Comparison of ENCODE assay signal across 11 mouse cellular contexts in the genomic region with DNA sequence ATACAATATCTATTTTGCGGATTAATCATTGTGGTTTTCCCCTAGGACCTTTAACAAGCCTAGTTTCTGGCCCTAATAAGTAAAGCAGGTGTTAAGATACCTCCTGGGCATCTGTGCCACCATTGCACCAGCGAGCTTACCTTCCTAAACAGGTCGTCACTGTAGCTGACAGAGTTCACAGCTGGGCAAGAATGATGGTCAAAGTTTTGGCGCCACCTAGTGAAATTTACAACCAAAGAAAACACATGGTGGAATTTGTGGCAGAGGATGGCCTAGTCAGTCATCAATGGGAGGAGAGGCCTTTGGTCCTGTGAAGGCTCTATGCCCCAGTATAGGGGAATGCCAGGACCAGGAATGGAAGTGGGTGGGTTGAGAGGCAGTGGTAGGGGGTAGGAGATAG. TPM values are rescaled to one million over a fixed set of nuclear protein-coding genes. Genes with fewer than 3 reads are reported as not detected.
DNase-seq lines count a peak whose midpoint lies in the region; ATAC-seq and TF ChIP-seq lines count a peak whose summit lies in the region.
"Had no signal": no experiment of that assay in that cellular context is flagged by ENCODE, and none has a peak within 500 bp of the region (broad histone marks: within the 10 kb centered on the region; RNA-seq: fewer than 3 reads in every experiment).

No protein-coding gene starts in this region.

- no peak for TF ChIP-seq POLR2A in spleen, adult 2 months (IDR thresholded peaks at IDR 0.05; ENCODE audit: low read depth, low read length)
- no peak for TF ChIP-seq POLR2A in cerebellum, adult 2 months (IDR thresholded peaks at IDR 0.05; ENCODE audit: borderline replicate concordance, insufficient read depth, low read length)

- TF ChIP-seq CTCF in spleen, adult 2 months (IDR thresholded peaks at IDR 0.05; ENCODE audit: extremely low read depth, insufficient read depth, insufficient read length, insufficient replicate concordance) = peak; percentile 34; the same call in 1 of the 2 replicates
- TF ChIP-seq CTCF in lung, postnatal 0 days (IDR thresholded peaks at IDR 0.05) = peak; percentile 38
- no peak for TF ChIP-seq CTCF in cerebellum, adult 2 months (IDR thresholded peaks at IDR 0.05; ENCODE audit: borderline replicate concordance, insufficient read depth, low read depth, low read length)

- no peak for TF ChIP-seq EP300 in lung, postnatal 0 days (IDR thresholded peaks at IDR 0.05)

- DNase-seq in forebrain, embryonic 14.5 days (ENCODE audit: low spot score) = peak; percentile 6
- no peak for DNase-seq in forebrain, embryonic 11.5 days (ENCODE audit: low spot score)
- peak; percentile 42 to 47 for DNase-seq in spleen, adult 2 months (ENCODE audit: low read depth in 1 of 2, low spot score in 2 of 2)
- DNase-seq in spleen, adult 12 weeks (ENCODE audit: low spot score) = no peak
- no peak for DNase-seq in lung, postnatal 0 days (ENCODE audit: low spot score)
- no peak for DNase-seq in left cerebral cortex, postnatal 10 days (ENCODE audit: extremely low spot score in 1 of 2, low spot score in 2 of 2)
- no peak for DNase-seq in gastrocnemius, postnatal 14 days
- DNase-seq in cerebellum, adult 2 months = no peak

- WGBS in forebrain, embryonic 14.5 days = 51% methylated on average over 4 of the region's 4 CpGs
- WGBS in forebrain, embryonic 11.5 days = 56% methylated on average over 4 of the region's 4 CpGs
- WGBS in spleen, adult 2 months = 55% methylated on average over 4 of the region's 4 CpGs
- WGBS in lung, postnatal 0 days = 49% methylated on average over 4 of the region's 4 CpGs
- 50% methylated on average over 4 of the region's 4 CpGs for WGBS in cerebellum, adult 2 months

- no peak overlapping the region for H3K4me3 ChIP-seq in forebrain, embryonic 14.5 days (ENCODE audit: low read depth, low read length)
- no peak overlapping the region for H3K4me3 ChIP-seq in forebrain, embryonic 11.5 days (ENCODE audit: low read depth, low read length)
- H3K4me3 ChIP-seq in spleen, adult 2 months (ENCODE audit: extremely low read depth, insufficient read depth, insufficient read length) = no peak overlapping the region
- no peak overlapping the region for H3K4me3 ChIP-seq in lung, postnatal 0 days (ENCODE audit: low read depth, low read length)
- H3K4me3 ChIP-seq in cerebellum, adult 2 months (replicated peaks; ENCODE audit: insufficient read depth, low read depth, low read length) = no peak overlapping the region
- H3K4me3 ChIP-seq: megakaryocyte, embryonic 14.5 days had no signal

- H3K27me3 ChIP-seq in forebrain, embryonic 14.5 days (replicated peaks; ENCODE audit: control insufficient read depth, insufficient read depth, low read length) = no peaks in the 10 kb centered on the region
- H3K27me3 ChIP-seq in forebrain, embryonic 11.5 days (ENCODE audit: control insufficient read depth, insufficient read depth, low read length) = no peaks in the 10 kb centered on the region
- no peaks in the 10 kb centered on the region for H3K27me3 ChIP-seq in spleen, adult 2 months (ENCODE audit: control insufficient read depth, insufficient read depth, low read length)
- H3K27me3 ChIP-seq in lung, postnatal 0 days (replicated peaks; ENCODE audit: insufficient read depth, low read length) = no peaks in the 10 kb centered on the region
- no peaks in the 10 kb centered on the region for H3K27me3 ChIP-seq in cerebellum, adult 2 months (ENCODE audit: control insufficient read depth, insufficient read depth, low read length)
- H3K27me3 ChIP-seq: megakaryocyte, embryonic 14.5 days had no signal

- intact Hi-C loops in left cerebral cortex, postnatal 10 days (cut with DNase I) = no loop called here
- intact Hi-C loops in gastrocnemius, postnatal 14 days (cut with DNase I; ENCODE audit: low total_unique reads) = no loop called here

- H3K9me3 ChIP-seq in forebrain, embryonic 14.5 days (replicated peaks; ENCODE audit: control insufficient read depth, low read length) = no peaks in the 10 kb centered on the region
- no peaks in the 10 kb centered on the region for H3K9me3 ChIP-seq in forebrain, embryonic 11.5 days (ENCODE audit: control insufficient read depth, low read length)
- H3K9me3 ChIP-seq in lung, postnatal 0 days (ENCODE audit: low read length) = no peaks in the 10 kb centered on the region
- H3K9me3 ChIP-seq: megakaryocyte, embryonic 14.5 days had no signal

- no peak overlapping the region for H3K4me2 ChIP-seq in forebrain, embryonic 14.5 days (ENCODE audit: low read length)
- no peak overlapping the region for H3K4me2 ChIP-seq in forebrain, embryonic 11.5 days (ENCODE audit: low read depth, low read length, severe bottlenecking)
- H3K4me2 ChIP-seq in lung, postnatal 0 days (replicated peaks; ENCODE audit: low read depth, low read length) = no peak overlapping the region

- no peaks in the 10 kb centered on the region for H3K4me1 ChIP-seq in forebrain, embryonic 14.5 days (ENCODE audit: control insufficient read depth, insufficient read depth, low read length)
- no peaks in the 10 kb centered on the region for H3K4me1 ChIP-seq in forebrain, embryonic 11.5 days (replicated peaks; ENCODE audit: control insufficient read depth, insufficient read depth, low read length)
- H3K4me1 ChIP-seq in spleen, adult 2 months (ENCODE audit: control insufficient read depth, insufficient read depth, insufficient read length) = no peaks in the 10 kb centered on the region; the same call in 1 of the 2 replicates
- no peaks in the 10 kb centered on the region for H3K4me1 ChIP-seq in lung, postnatal 0 days (ENCODE audit: insufficient read depth, low read depth, low read length)
- H3K4me1 ChIP-seq in cerebellum, adult 2 months (ENCODE audit: control insufficient read depth, insufficient read depth, low read length) = no peaks in the 10 kb centered on the region

- no peak overlapping the region for H3K27ac ChIP-seq in forebrain, embryonic 14.5 days (ENCODE audit: low read depth, low read length)
- no peak overlapping the region for H3K27ac ChIP-seq in forebrain, embryonic 11.5 days (ENCODE audit: low read depth, low read length)
- H3K27ac ChIP-seq in spleen, adult 2 months (ENCODE audit: insufficient read depth, low read length) = no peak overlapping the region
- H3K27ac ChIP-seq in lung, postnatal 0 days (ENCODE audit: low read length) = no peak overlapping the region
- H3K27ac ChIP-seq in cerebellum, adult 2 months (ENCODE audit: insufficient read depth, low read length) = no peak overlapping the region

- H3K36me3 ChIP-seq in forebrain, embryonic 14.5 days (ENCODE audit: control insufficient read depth, insufficient read depth, low read length) = no peaks in the 10 kb centered on the region
- H3K36me3 ChIP-seq in forebrain, embryonic 11.5 days (ENCODE audit: control insufficient read depth, insufficient read depth, low read length) = no peaks in the 10 kb centered on the region
- H3K36me3 ChIP-seq in spleen, adult 2 months (ENCODE audit: control insufficient read depth, insufficient read depth, low read length) = no peaks in the 10 kb centered on the region
- H3K36me3 ChIP-seq in lung, postnatal 0 days (ENCODE audit: insufficient read depth, low read length) = no peaks in the 10 kb centered on the region

- no peak for ATAC-seq in forebrain, embryonic 14.5 days
- no peak for ATAC-seq in forebrain, embryonic 11.5 days (replicated peaks; ENCODE audit: low FRiP score)
- no peak for ATAC-seq in lung, postnatal 0 days

- no peak overlapping the region for H3K9ac ChIP-seq in forebrain, embryonic 14.5 days (ENCODE audit: low read length)
- no peak overlapping the region for H3K9ac ChIP-seq in forebrain, embryonic 11.5 days (ENCODE audit: low read length)
- no peak overlapping the region for H3K9ac ChIP-seq in lung, postnatal 0 days (replicated peaks; ENCODE audit: low read depth)

RNA-seq across cellular contexts. Expression of a gene that starts 41.0 kb away (rescaled TPM):
- polyA plus RNA-seq in forebrain, embryonic 14.5 days (2014; fragmentation: Nextera tagmentation; extraction: Ambion mirVana) = 0.10 TPM in 1 of 2 replicates, not detected in the other
- polyA plus RNA-seq in forebrain, embryonic 11.5 days (2014; fragmentation: Nextera tagmentation; extraction: Ambion mirVana) = 0.15 TPM in 1 of 2 replicates, not detected in the other
- not detected in 2 replicates for polyA plus RNA-seq in spleen, adult 2 months (2012; rRNA removed)
- polyA plus RNA-seq in lung, postnatal 0 days (2015; fragmentation: Nextera tagmentation; extraction: Ambion mirVana) = not detected in 2 replicates
- total RNA-seq in left cerebral cortex, postnatal 10 days (2021) = under 1 TPM in 1 of 2 experiments, not detected in 1; 0.16 TPM
- total RNA-seq in gastrocnemius, postnatal 14 days (2021) = not detected
- polyA plus RNA-seq in cerebellum, adult 2 months (2012; rRNA removed) = 0.03 TPM in 2 replicates
- polyA plus RNA-seq: heart, embryonic 14.5 days; stomach, embryonic 16.5 days had no signal

Comparison
In these comparisons a context has a peak if more than half of its experiments do, and no peak if none do; other contexts are left out.
1. DNase-seq: peak in forebrain, embryonic 14.5 days (single experiment) and spleen, adult 2 months (2 of 2); none in forebrain, embryonic 11.5 days (single experiment), spleen, adult 12 weeks (single experiment), lung, postnatal 0 days (single experiment), left cerebral cortex, postnatal 10 days (0 of 2), gastrocnemius, postnatal 14 days (single experiment) and cerebellum, adult 2 months (0 of 2).